Mouse (Mus musculus) frontal cortex, postnatal 36 days (tissue): ENCODE measurements around the gene Lrrc25.
"Not testable (repeated sequence)": the region's sequence is repeated elsewhere in the genome, so short reads cannot be mapped to it uniquely, and the experiment has no call there.

Experiments
- DNase-seq, 2 experiments: peaks; one replicate each; pipeline ENCODE4 v3.0.0; 2022; ENCODE audit warnings: low spot score in 2 of 2

Gene Lrrc25

DNA sequence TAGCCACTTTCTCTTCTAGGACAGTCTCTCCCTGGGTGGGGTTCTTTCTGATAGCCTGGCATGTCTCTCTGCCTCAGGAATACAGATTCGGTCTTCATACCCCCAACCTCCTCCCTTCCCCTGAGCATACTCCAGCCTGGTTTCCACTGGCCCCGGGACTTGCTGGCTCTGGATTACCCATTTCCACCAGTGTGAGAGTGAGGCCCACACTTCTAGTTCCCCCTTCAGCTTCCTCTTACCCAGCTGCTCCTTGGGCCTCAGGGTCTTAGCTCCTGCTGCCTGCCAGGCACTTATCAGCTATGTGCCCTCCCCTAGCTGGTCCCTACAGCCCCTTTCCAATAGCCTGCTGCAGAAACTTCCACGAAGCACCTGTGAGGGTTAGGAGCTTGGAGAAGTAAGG lies at the start of gene Lrrc25:
Lrrc25 (plus strand) TSS at position 262 of the 400 bp plus-strand sequence.
- no peak for DNase-seq

DNA sequence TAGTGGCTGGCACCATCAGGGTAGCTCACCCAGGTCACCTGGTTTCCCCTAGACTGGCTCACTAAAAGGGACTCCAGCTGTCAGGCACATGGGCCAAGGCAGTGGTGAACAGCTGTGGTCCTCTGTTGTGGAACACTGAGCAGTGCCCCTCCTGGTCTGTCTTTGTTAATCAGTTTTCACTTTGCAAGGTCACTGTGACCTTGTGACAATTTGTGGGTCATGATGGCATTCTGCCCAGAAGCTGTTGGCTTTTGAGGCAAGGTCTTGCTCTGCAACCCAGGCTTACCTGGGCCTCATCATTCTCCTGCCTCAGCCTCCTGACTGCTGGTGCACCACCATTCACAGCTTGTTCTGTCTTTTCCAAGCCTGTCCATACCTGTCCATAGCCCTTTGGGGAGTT lies 45.6 kb upstream of the Lrrc25 start:
- no peak for DNase-seq

DNA sequence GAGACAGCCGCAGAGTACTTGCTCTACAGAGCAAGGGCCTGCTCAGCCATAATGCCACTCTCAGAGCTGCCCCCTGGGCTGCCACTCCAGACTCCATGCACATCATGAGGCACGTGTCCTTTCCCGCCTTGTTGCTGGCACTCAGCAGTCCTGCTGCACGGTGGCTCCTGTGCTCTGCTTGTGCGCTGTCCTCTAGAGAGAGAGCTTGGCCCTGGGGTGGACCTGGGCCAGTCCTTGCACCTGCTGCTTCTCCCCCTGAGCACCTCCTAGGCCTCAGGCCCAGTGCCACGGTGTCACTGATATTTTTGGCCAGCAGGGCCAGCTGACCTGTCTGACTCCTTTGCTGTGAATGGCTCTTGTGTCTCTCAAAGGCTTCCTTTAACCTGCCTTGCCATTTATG lies 45.0 kb upstream of the Lrrc25 start:
- DNase-seq: no peak

DNA sequence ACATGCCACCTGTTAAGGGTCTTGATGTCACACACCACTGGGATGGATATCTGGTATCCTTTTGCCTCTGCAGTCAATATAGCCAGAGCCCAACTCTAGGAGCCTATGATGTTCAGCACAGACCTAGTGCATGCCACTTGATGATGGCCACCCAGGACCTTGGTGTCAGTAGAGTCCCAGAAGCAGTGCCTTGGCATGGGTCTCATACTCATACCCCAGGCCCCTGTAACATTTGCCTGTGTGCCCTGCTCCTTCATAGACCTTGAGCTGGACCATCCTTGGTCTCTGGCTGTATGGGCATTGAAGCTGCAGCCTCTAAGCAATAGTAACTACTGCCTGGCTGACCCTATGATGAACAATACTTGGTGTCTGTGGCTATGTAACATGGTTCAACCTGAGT lies 41.7 kb upstream of the Lrrc25 start:
- DNase-seq: no peak

DNA sequence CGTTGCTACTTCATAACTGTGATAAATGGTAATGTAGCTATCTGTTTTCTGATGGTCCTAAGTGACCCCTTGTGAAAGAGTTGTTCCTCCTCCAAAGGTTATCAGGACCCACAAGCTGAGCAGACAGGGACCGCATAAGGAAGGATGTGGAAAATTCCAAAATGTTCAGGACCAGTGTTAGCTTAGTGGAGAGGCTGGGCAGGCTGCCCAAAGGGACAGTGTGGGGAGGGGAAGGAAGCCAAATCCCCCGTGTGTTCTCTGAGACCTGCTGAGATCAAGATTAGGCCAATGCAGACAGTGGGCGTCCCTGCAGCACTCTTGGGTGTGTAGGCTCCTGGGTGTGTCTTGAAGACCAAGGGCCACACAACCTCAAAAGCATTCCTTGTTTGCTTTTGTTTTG lies 41.0 kb upstream of the Lrrc25 start:
- no peak for DNase-seq

DNA sequence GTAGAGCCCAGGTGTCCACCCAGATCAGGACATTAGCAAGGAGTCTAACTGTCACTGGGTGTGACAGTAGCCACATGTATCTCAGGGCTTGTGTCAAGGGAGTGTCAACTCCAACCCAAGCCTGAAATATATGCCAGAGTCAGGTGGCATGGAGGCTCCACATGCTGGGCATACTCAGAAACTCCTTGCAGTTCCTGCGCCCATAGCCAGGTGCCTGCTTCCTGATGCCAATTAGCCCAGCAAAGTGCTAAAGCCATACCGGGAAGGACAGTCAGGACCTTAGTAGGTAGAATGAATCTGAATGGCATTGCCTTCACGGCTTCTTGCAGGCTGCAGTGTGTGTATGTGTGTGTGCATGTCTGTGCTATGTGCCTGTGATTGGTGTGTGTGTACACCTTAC lies 38.7 kb upstream of the Lrrc25 start:
- DNase-seq: no peak

DNA sequence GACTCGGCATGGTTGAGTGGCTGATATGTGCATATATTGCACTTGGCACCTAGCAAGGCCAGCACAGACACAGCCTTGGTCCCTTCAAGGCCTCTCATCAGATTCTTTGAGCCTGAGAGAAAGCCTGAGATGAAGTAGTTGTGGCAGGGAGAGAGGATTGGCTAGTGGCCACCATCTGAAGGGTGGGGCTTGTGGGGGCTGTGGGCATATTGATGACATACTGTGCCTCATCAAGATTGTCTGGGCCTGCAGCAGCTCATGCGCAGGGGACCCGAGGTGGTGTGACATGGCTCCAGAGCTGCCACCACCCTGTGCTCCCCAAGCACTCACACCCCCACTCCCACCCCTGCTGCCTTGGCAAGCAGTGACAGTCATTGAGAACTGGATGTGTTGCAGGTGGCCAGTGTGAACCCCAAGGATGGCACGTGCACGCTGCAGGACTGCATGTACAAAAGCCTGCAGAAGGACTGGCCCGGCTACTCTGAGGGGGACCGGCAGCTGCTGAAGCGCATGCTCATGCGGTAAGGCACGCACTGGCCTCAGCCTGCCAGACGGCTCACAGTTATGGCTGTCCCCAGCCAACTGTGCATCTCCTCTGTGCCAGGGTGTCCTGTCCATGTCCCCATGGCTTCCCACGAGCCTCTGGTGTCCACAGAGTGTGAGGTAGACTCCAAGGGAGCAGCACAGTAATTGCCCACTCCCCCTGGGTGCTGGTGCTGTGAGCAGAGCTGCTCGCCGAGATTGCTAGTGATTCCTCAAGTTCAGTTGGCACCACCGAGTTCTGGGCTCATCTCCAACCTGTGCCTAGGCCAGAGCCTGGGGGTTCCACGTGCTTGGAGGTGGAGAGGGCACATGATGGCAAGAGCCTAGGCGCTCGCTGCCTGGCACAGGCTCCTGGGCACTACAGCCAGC lies 32.2 kb upstream of the Lrrc25 start:
- DNase-seq: no peak

DNA sequence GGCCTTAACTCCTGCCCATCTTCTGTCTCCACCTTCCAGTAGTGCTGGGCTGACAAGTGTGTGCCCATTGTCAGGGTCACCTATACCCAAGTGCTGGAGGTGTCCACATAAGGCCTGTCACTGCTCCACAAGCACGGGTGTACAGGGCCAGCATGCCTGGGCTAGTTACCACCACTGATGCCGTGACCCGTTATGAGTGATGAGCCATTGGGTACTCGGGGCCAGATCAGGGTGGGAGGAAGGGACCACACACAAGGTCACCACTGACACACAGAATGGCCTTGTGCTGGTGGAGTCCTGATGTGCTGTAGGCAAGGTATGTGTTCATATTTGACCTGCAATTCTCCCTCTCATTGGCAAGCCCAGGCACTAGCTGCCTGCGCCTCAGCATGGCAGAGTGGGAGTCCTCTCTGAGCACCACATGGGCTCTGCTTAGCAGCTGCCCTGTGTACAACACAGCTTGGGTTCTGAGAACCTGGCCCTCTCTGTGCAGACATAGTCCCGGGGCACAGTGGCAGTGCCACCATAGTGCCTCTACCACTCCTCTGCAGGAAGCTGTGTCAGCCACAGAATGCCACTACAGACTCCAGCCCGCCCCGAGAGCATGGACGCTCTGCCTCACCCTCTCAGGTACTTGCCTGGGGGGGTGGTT lies 31.2 kb upstream of the Lrrc25 start:
- DNase-seq: no peak

DNA sequence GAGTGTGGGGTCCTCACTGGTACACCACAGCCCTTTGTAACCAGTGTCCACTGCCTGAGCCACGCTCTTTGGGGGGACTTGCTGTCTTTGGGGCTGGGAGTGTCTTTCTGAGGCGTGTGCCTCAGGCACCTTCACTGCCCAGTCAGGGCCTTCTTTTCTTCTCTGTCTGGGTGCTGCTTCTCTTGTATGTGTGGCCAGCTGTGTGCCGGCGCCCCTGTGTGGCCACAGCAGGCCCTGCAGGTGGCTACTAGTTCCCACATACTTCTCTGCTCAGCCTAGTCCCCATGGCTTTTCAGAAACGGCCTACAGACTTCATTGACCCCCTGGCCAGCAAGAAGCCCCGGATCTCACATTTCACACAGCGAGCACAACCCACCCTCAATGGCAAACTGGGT lies 30.7 kb upstream of the Lrrc25 start:
- no peak for DNase-seq

DNA sequence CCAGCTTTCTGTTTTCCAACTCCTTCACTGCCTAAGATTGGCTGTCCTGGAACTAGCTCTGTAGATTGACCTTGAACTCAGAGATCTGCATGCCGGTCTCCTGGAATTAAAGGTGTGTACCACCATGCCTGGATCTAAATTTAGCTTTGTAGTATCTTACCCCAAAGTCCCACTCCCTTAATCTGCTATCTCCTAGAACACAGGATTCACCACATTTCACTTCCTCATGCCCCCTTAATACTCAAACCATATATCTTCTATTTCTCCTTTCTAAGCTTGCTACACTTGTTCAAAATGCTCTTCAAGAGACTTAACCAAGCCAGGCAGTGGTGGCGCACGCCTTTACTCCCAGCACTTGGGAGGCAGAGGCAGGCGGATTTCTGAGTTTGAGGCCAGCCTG lies 28.0 kb upstream of the Lrrc25 start:
- DNase-seq: not testable (repeated sequence)

DNA sequence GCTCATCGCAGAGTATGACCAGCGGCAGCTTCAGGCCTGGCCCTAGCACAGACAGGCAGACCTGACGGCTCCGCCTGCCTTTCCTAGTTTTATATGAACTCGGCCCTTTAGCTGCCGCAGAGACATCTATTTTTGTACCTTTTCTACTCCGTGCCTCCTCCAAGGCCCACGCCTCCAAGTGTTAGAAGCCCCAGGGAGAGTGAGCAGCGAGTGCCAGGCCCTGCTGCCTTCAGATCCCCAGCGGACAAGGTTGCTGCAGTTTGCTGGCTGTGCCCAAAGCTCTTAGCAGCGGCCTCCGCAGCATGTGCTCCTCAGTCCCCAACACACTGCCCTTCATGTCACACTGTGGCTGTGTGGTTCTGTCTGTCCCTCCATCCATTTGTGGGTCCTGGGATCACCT lies 24.4 kb upstream of the Lrrc25 start:
- no peak for DNase-seq

DNA sequence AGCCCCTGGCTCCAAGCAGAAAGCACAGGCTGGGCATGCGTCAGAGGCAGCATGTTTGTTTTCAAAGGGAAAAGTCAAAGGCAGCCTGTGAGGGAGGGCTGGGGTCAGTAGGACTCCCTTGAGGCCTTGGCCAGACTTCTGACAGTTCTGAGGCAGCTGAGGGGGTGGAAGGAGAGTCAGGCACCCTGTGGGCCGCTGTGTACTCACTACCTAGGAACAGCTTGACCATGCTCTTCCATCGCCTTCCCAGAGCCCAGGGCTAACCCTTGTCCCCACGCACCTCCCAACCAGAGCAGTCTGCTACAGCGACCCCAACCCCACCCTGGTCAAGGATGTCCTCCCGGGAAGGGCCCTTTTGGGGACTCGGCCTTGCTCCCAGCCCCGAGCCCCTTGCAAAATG lies 22.8 kb upstream of the Lrrc25 start:
- no peak for DNase-seq

DNA sequence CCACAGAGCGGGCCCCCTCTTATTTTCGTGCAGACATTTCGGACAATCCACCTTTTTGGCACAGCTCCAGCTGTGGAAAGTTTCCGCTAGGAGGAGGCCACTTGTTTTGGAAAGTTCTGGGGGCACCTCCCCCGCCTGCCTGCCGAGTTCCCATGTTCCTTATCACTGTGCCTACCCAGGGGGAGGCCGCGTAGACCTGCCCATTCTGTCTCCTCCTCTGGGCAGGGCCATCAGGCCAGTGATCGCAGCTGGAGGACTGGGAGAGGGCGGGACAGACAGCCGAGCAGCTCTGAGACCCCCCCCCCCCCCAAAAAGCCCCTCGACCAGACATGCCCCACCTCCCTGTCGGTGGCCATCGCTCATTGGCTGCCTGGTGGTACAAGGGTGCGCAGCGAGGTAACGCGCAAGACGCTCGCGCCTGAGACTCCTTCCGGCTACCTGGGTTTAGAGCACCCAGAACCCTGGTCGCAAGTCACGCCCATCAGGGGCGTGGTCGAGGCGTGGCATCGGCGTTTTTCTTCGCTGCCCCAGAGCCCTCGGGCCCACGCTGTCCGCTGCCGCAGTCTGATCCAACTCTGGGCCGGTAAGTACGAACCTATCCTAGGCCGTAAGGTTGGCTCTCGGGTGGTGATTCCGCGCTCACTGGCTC lies 21.9 kb upstream of the Lrrc25 start, which contains the start of gene Isyna1:
Isyna1 (plus strand) TSS at position 413 of the 649 bp plus-strand sequence.
- peak; percentile 61 to 72 for DNase-seq

DNA sequence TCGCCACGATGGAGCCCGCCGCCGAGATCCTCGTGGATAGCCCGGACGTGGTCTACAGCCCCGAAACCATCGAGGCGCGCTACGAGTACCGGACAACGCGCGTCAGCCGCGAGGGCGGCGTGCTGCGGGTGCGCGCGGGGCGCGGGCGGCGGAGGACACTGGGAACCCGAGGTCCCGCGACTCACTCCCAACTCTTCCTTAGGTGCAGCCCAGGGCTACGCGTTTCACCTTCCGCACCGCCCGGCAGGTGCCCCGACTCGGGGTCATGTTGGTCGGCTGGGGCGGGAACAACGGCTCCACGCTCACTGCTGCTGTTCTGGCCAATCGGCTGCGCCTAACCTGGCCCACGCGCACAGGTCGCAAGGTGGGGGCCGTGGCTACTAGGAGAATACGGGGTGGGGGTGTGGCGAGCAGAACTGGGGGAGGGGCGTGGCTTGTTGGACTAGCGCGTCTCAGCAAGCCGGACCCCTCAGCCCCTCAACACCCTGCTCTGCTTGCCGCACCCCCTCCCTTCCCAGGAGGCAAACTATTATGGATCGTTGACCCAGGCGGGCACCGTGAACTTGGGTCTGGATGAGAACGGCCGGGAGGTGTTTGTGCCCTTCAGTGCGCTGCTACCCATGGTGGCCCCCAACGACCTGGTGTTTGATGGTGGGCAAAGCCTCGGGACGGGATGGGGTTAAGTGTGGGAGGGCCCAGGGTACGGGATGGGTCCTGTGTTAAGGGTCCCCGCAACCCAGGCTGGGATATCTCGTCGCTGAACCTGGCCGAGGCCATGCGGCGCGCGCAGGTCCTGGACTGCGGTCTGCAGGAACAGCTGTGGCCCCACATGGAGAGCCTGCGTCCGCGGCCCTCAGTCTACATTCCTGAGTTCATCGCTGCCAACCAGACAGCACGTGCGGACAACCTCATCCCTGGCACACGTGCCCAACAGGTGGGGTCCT lies 21.1 kb upstream of the Lrrc25 start:
- no peak for DNase-seq

DNA sequence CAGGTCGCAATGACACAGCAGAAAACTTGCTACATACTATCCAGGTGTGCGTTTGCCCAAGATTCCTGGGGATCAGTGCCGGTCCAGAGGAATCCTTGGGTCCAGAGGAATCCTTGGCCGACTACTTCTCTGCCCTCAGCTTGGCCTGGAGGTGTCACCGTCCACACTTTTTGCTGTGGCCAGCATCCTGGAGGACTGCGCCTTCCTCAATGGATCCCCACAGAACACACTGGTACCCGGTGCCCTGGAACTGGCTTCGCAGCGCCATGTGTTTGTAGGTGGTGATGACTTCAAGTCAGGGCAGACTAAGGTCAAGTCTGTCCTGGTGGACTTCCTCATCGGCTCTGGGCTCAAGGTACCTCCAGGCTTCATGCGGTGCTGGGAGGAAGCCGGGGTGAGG lies 20.1 kb upstream of the Lrrc25 start:
- DNase-seq: no peak

DNA sequence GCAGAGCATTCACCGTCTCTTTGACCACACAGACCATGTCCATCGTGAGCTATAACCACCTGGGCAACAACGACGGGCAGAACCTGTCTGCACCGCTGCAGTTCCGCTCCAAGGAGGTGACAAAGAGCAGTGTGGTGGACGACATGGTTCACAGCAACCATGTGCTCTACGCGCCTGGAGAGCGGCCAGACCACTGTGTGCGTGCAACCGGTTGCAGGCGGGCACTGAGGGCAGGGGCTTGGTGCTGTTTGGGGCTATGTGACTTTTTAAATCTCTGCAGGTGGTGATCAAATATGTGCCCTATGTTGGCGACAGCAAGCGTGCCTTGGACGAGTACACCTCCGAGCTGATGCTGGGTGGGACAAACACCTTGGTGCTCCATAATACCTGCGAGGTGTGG lies 19.7 kb upstream of the Lrrc25 start:
- DNase-seq: no peak

DNA sequence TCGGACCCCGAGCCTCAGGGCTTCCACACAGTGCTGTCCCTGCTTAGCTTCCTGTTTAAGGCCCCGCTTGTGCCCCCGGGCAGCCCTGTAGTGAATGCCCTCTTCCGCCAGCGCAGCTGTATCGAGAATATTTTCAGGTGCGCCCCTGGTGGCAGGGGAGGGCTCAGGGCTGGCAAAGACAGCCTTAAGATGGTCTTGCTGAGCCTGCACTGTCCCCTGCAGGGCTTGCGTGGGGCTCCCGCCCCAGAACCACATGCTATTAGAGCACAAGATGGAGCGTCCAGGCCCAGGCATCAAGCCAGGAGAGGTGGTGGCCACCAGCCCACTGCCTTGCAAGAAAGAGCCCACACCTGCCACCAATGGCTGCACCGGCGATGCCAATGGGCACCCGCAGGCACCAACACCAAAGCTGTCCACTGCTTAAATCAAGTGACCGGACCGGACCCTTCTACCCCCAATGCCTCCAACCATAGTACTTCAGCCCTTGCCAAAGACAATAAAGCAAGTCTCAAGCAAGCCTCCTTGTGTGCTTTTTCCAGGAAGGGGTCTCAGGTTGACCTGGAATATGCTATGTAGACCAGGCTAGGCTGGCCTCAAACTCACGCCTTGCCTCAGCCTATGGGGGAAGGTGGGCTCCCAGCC lies 19.1 kb upstream of the Lrrc25 start:
- DNase-seq: no peak

DNA sequence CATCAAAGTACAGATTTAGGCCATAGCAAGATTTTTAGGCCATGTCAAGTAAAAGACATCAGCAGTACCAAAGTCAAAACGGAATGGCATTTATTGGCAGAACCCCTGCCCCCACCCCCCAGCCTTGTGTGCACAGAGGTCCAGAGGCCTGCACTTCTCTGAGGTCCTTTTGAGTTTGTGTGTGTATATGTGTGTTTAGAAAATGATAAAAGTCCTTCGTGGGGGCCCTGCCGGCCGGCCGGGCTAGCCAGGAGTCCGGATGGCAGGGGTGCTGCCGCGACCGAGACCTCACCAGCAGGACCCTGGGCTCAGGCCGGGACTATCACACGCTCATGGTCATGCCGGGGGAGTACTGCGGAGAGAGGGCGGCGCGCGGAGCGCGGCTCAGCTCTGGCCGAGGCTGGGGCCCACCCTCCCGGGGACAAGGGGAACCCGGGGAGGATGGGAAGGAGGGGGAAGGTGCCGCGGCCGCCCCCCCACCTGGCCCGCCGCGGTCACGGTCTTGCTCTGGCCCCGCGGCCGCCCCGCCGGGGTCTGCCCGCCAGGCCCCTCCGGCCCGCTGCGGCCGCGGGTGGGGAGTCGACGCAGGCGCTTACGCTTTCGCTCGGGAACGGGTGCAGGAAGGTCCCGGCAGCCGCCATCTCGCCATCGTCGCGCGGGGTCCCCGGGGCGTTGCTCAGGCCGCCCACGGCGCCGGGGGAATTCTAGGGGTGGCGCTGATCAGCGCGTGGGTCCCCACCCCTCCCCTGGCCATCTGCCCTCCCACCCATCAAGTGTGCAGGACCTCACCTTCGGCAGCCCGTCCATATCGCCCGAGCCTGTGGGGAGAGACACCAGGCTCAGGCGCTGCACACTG lies 18.3 kb upstream of the Lrrc25 start:
- DNase-seq: no peak

DNA sequence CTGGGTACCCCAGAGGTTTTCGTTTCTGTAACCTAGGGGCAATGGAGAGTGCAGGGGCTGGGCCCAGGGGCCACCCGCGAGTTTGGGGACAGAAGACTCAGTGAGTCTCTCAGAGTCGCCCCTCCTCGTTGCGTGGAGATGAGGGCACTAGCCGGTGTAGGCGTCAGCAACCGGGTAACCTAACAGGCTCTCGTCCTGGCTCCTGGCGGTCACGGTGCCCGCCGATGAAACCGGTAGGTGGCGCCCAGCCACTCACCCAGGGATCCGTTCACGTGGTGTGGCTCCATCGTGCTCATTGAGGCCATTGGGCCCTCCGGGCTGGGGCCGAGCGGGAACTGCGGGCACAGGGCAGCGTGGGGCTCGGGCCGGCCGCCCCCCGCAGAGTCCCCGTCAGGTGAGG lies 17.7 kb upstream of the Lrrc25 start:
- DNase-seq: peak; percentile 80 to 86

DNA sequence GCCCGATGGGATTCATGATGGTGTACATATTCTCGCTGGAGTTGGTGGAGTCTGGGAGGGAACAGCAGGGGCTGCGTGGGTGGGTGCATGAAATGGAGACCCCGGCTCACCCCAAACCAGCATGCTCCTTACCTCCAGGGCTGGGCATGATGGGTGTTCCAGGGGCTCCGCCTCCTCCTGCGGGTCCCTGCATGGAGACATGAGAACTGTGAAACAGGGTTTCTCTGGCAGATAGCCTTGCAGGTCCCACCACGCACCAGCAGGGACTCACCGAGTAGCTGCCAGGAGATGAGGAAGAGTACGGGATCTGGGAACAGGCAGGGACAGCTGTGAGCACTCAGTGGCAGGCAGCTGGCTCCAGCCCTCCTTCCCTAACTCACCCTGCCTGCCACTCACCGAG lies 17.2 kb upstream of the Lrrc25 start:
- no peak for DNase-seq
